Mouse (Mus musculus): Measurements from ENCODE around the gene Rem2.

GRCm38 (mm10) chr14:54488350-54488749 lies 12.4 kb downstream of the Rem2 start:
- TF ChIP-seq POLR2A (IDR thresholded peaks at IDR 0.05; ENCODE audit: borderline replicate concordance, low read depth, low read length) (no peak), CTCF (IDR thresholded peaks at IDR 0.05; ENCODE audit: low read depth, low read length) (no peak)
